Mouse (Mus musculus): ENCODE results near the gene Cd44.

The Cd44 gene

DNA sequence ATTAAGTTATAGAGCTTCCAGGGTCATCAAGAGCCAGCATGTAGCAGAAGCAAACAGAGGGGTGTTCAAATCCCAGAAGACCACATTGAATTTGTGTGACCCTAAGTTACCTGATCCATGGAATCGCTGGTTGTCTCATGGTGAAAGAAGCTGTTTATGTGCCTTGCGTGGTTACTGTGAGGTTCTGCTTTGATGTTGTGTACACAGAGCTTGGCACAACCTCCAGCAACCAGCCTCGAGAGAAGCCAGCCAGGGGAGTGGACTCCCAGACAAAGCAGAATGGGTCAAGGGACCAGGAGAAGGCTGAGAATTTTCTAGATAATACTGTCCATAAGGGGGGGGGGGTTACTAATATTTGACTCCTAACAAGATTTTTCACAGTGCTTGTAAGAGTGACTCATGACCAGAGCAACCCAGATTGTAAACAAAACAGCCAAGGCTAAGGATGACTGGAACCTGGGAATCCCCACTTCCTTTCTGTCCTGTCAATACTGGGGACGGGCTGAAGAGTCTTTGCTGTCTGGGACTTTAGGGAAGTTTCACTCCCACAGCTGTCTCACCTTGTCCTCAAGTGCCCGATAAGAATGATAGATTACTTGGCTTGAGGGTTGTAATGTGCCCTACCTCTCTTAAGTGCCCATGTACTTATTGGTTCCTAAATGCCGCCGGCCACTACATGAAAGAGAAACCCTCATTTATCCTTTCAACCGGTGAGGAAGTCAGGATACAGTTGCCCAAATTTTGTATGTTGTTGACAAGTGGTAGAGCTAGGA is 136.7 kb downstream of the Cd44 start:
- DNase-seq (ENCODE audit: low spot score in 2 of 2): no peak

DNA sequence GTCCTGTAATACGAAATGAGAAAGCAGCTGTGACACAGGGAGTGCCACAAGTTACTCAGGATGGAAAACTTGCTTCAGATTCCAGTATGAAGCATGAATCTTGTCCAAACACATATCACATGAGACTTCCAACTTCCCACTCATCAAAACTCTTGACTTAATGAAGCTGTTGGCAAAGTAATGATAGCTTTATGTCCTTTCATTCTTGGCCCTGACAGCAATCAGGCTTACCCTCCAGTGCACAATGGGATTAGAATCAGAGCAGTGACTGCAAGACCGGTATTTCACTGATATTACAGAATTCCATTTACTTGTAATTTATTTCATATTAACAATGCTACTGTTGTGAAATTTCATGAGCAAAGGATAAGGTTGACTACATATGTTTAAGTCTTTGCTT is 137.5 kb downstream of the Cd44 start:
- no peak for DNase-seq (ENCODE audit: low spot score in 2 of 2)

DNA sequence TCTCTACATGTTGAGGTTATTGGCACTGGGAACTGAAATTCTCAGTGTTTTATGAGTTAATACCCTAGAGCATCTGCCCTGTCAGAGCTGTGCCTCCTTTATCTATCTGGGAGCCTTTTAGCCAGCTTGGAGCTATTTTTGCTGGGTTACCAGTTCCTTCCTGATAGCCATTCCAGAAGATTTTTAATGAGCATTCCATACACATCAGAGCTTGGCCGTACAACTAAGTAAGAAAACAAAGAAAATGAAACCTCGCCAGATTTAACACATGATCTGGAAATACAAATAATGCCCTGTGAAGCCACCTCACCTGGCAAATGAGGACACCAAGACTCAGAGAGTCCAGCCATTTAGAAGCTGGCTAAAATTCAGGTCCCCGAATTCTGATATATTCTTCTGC is 138.3 kb downstream of the Cd44 start:
- DNase-seq (ENCODE audit: low spot score in 2 of 2): peak in 1 of 2 experiments; percentile 43

All from heart, adult 9 months (tissue).